9 mouse cellular contexts compared by ENCODE assay signal in the genomic region with DNA sequence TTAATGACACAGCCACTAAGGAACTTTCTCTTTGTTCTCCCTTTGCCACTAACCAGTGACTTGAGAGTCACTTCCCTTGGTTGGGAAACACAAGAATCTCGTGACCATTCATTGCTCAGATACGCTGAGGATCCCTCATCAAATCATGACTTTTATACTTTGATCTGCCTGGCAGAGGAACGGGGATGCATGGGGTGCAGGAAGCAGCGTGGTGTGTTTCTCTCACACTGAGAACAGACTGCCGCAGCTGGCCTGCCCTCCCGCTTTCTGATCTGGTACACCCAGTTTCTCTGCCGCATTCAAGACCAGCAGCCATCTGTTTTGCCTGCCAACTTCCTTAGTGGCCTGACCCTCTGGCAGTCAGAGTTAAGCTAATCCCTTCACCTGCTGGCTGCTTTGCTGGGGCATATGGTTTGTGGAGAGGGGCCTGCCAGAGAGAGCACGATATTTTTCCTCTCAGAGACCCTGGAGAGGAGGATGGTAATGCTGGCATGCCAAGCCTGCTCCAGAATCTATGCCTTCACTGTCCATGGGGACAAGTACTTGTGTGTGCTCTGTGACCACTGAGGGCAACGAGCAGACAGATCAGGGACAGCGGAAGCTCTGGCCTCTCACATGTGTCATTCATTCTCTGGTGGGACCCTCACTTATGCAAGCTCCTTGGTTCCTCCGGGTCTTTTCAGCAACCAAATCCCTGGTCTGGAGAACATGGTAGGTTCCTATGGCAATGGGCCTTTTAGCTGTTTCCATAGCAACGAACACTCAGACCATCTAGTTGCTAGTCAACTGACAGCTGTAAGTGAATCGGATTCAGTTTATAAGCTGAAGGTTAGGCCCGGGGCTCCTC. TPM values are rescaled to one million over a fixed set of nuclear protein-coding genes. Genes with fewer than 3 reads are reported as not detected.
DNase-seq lines count a peak whose midpoint lies in the region; ATAC-seq lines count a peak whose summit lies in the region.
"Had no signal": no experiment of that assay in that cellular context is flagged by ENCODE, and none has a peak within 500 bp of the region (broad histone marks: within the 10 kb centered on the region; RNA-seq: fewer than 3 reads in every experiment).

No protein-coding gene starts in this region.

- H3K27me3 ChIP-seq in limb, embryonic 11.5 days (ENCODE audit: control insufficient read depth, insufficient read depth, low read length) = no peaks in the 10 kb centered on the region
- H3K27me3 ChIP-seq in limb, embryonic 10.5 days (ENCODE audit: low read depth, poor library complexity, severe bottlenecking) = no peaks in the 10 kb centered on the region
- H3K27me3 ChIP-seq in hindbrain, embryonic 12.5 days = no peaks in the 10 kb centered on the region
- no peaks in the 10 kb centered on the region for H3K27me3 ChIP-seq in midbrain, embryonic 11.5 days (ENCODE audit: control insufficient read depth, insufficient read depth, low read length)

- H3K27ac ChIP-seq in limb, embryonic 11.5 days (replicated peaks; ENCODE audit: low read depth, low read length) = no peak overlapping the region
- no peak overlapping the region for H3K27ac ChIP-seq in limb, embryonic 10.5 days
- H3K27ac ChIP-seq in hindbrain, embryonic 12.5 days = peak overlapping the region; percentile 62
- H3K27ac ChIP-seq in midbrain, embryonic 11.5 days (ENCODE audit: low read depth, low read length) = peak overlapping the region; percentile 75

- intact Hi-C loops in heart, postnatal 25 days (cut with DNase I) = no loop called here

- H3K4me2 ChIP-seq in limb, embryonic 11.5 days (ENCODE audit: low read depth, severe bottlenecking) = no peak overlapping the region
- no peak overlapping the region for H3K4me2 ChIP-seq in hindbrain, embryonic 12.5 days (replicated peaks)
- no peak overlapping the region; the same call in 1 of the 2 replicates for H3K4me2 ChIP-seq in midbrain, embryonic 11.5 days

- peaks cover 4% of the 10 kb centered on the region for H3K4me1 ChIP-seq in limb, embryonic 11.5 days (ENCODE audit: control insufficient read depth, insufficient read depth, low read length)
- peaks cover 17% of the 10 kb centered on the region for H3K4me1 ChIP-seq in limb, embryonic 10.5 days
- H3K4me1 ChIP-seq in hindbrain, embryonic 12.5 days = peaks cover 19% of the 10 kb centered on the region
- peaks cover 21% of the 10 kb centered on the region for H3K4me1 ChIP-seq in midbrain, embryonic 11.5 days (ENCODE audit: control insufficient read depth, insufficient read depth, low read length)

- H3K4me3 ChIP-seq in limb, embryonic 11.5 days (ENCODE audit: low read depth, low read length) = no peak overlapping the region
- no peak overlapping the region for H3K4me3 ChIP-seq in limb, embryonic 10.5 days
- H3K4me3 ChIP-seq in hindbrain, embryonic 12.5 days = no peak overlapping the region
- no peak overlapping the region for H3K4me3 ChIP-seq in midbrain, embryonic 11.5 days (ENCODE audit: low read depth, low read length)

- WGBS in limb, embryonic 11.5 days = 40% methylated on average over 14 of the region's 14 CpGs
- 43% methylated on average over 14 of the region's 14 CpGs for WGBS in limb, embryonic 10.5 days
- 26% methylated on average over 14 of the region's 14 CpGs for WGBS in hindbrain, embryonic 12.5 days
- WGBS in midbrain, embryonic 11.5 days = 28% methylated on average over 14 of the region's 14 CpGs

- no peak for ATAC-seq in limb, embryonic 11.5 days (ENCODE audit: insufficient number of reproducible peaks, low FRiP score, low TSS enrichment, low read depth)
- ATAC-seq in hindbrain, embryonic 12.5 days (ENCODE audit: low FRiP score) = peak; percentile 62
- ATAC-seq in midbrain, embryonic 11.5 days (ENCODE audit: low FRiP score) = peak; percentile 63

- H3K9me3 ChIP-seq in limb, embryonic 11.5 days (ENCODE audit: control insufficient read depth, low read length) = no peaks in the 10 kb centered on the region
- H3K9me3 ChIP-seq in limb, embryonic 10.5 days (replicated peaks) = no peaks in the 10 kb centered on the region
- H3K9me3 ChIP-seq in hindbrain, embryonic 12.5 days (replicated peaks) = no peaks in the 10 kb centered on the region
- H3K9me3 ChIP-seq in midbrain, embryonic 11.5 days (ENCODE audit: control insufficient read depth, low read length) = no peaks in the 10 kb centered on the region

- no peaks in the 10 kb centered on the region for H3K36me3 ChIP-seq in limb, embryonic 11.5 days (ENCODE audit: control insufficient read depth, insufficient read depth, low read length)
- H3K36me3 ChIP-seq in limb, embryonic 10.5 days = peaks cover 28% of the 10 kb centered on the region
- H3K36me3 ChIP-seq in hindbrain, embryonic 12.5 days = peaks cover 19% of the 10 kb centered on the region
- 0 out of 2 replicates have a peak, but pooled peaks cover 2% of the 10 kb centered on the region for H3K36me3 ChIP-seq in midbrain, embryonic 11.5 days (ENCODE audit: control insufficient read depth, insufficient read depth, low read length)

- peak; percentile 50 for DNase-seq in limb, embryonic 11.5 days (ENCODE audit: low spot score)
- no peak for DNase-seq in limb, embryonic 10.5 days (ENCODE audit: low spot score)
- DNase-seq in cerebellum, adult 9-11 months = peak; percentile 87
- peak; percentile 96 for DNase-seq in midbrain, embryonic 11.5 days (ENCODE audit: low spot score, missing footprints)
- DNase-seq in thymus, postnatal 25 days = peak; percentile 68
- DNase-seq in spleen, postnatal 4 days (ENCODE audit: low spot score in 2 of 2) = no peak
- DNase-seq in heart, postnatal 25 days (ENCODE audit: low spot score) = no peak

- H3K9ac ChIP-seq in limb, embryonic 11.5 days (ENCODE audit: low read length) = no peak overlapping the region
- H3K9ac ChIP-seq in hindbrain, embryonic 12.5 days = no peak overlapping the region
- H3K9ac ChIP-seq in midbrain, embryonic 11.5 days (ENCODE audit: low read length) = peak overlapping the region; percentile 24

RNA-seq across cellular contexts. Expression of a gene that starts 20.6 kb away (rescaled TPM):
- polyA plus RNA-seq in limb, embryonic 11.5 days (2014; fragmentation: Nextera tagmentation; extraction: Ambion mirVana) = 62.4 and 63.5 TPM in 2 replicates
- 55.9 and 62.5 TPM in 2 replicates for polyA plus RNA-seq in limb, embryonic 10.5 days (2016; fragmentation: Nextera tagmentation; extraction: Ambion mirVana)
- 78.8 and 79.5 TPM in 2 replicates for polyA plus RNA-seq in hindbrain, embryonic 12.5 days (2016; fragmentation: Nextera tagmentation; extraction: Ambion mirVana)
- 97.2 and 102 TPM in 2 replicates for polyA plus RNA-seq in midbrain, embryonic 11.5 days (2014; fragmentation: Nextera tagmentation; extraction: Ambion mirVana)
- total RNA-seq in heart, postnatal 25 days (2021) = 10 to 100 TPM; 25.7 to 30.4 TPM

RNA-seq across cellular contexts. Expression of a gene that starts 20.7 kb away (rescaled TPM):
- polyA plus RNA-seq in limb, embryonic 11.5 days (2014; fragmentation: Nextera tagmentation; extraction: Ambion mirVana) = 121 and 123 TPM in 2 replicates
- polyA plus RNA-seq in limb, embryonic 10.5 days (2016; fragmentation: Nextera tagmentation; extraction: Ambion mirVana) = 118 and 137 TPM in 2 replicates
- 135 and 147 TPM in 2 replicates for polyA plus RNA-seq in hindbrain, embryonic 12.5 days (2016; fragmentation: Nextera tagmentation; extraction: Ambion mirVana)
- polyA plus RNA-seq in midbrain, embryonic 11.5 days (2014; fragmentation: Nextera tagmentation; extraction: Ambion mirVana) = 162 and 171 TPM in 2 replicates
- 10 to 100 TPM; 80.0 to 84.7 TPM for total RNA-seq in heart, postnatal 25 days (2021)

RNA-seq across cellular contexts. Expression of a gene that starts 53.7 kb away (rescaled TPM):
- not detected in 2 replicates for polyA plus RNA-seq in limb, embryonic 11.5 days (2014; fragmentation: Nextera tagmentation; extraction: Ambion mirVana)
- polyA plus RNA-seq in limb, embryonic 10.5 days (2016; fragmentation: Nextera tagmentation; extraction: Ambion mirVana) = 0.10 TPM in 1 of 2 replicates, not detected in the other
- 1.7 and 2.3 TPM in 2 replicates for polyA plus RNA-seq in hindbrain, embryonic 12.5 days (2016; fragmentation: Nextera tagmentation; extraction: Ambion mirVana)
- polyA plus RNA-seq in midbrain, embryonic 11.5 days (2014; fragmentation: Nextera tagmentation; extraction: Ambion mirVana) = 0.22 and 0.37 TPM in 2 replicates
- not detected for total RNA-seq in heart, postnatal 25 days (2021)
- total RNA-seq: gastrocnemius, postnatal 4 days had no signal

Comparison
In these comparisons a context has a peak if more than half of its experiments do, and no peak if none do; other contexts are left out.
1. DNase-seq: peak in limb, embryonic 11.5 days (single experiment), cerebellum, adult 9-11 months (single experiment), midbrain, embryonic 11.5 days (single experiment) and thymus, postnatal 25 days (single experiment); none in limb, embryonic 10.5 days (single experiment), spleen, postnatal 4 days (0 of 2) and heart, postnatal 25 days (single experiment).
2. H3K27ac ChIP-seq: peak in hindbrain, embryonic 12.5 days (single experiment) and midbrain, embryonic 11.5 days (single experiment); none in limb, embryonic 11.5 days (single experiment) and limb, embryonic 10.5 days (single experiment).